Mouse (Mus musculus) layer of hippocampus, adult 18-20 months (tissue): ENCODE measurements around the gene Vmn1r33. TPM values are rescaled to one million over a fixed set of nuclear protein-coding genes. Genes with fewer than 3 reads are reported as not detected.
"Not testable (repeated sequence)": the region's sequence is repeated elsewhere in the genome, so short reads cannot be mapped to it uniquely, and the experiment has no call there.

Source experiments
- DNase-seq, 2 experiments: peaks; one replicate each; pipeline ENCODE4 v3.0.0; 2022; ENCODE audit warnings: low spot score in 2 of 2
- long read RNA-seq: library from polyadenylated mRNA; stranded (forward); transcript quantifications from one replicate; pipeline ENCODE4 v2.0.0, GENCODE M21; 2021
- total RNA-seq, 2 experiments: library from RNA; stranded (reverse); gene quantifications; 2 replicates each; pipeline ENCODE4 v1.2.3; 2021

Gene Vmn1r33
- not detected for total RNA-seq
- long read RNA-seq = 0 reads

GRCm38 (mm10) chr6:66618182-66618581 is at the start of gene Vmn1r33:
Gene Vmn1r33 (minus strand): TSS chr6:66618282.
- not testable (repeated sequence) for DNase-seq

GRCm38 (mm10) chr6:66643779-66644178 is 25.7 kb upstream of the Vmn1r33 start, which contains the start of gene Vmn1r34:
Gene Vmn1r34 (minus strand): TSS chr6:66643879.
- DNase-seq = no peak

GRCm38 (mm10) chr6:66595804-66596203 is 22.3 kb downstream of the Vmn1r33 start:
- no peak for DNase-seq

Other genes with a start within 250 kb of the Vmn1r33 start
- gene Mad2l1, start 82.9 kb downstream of the Vmn1r33 start, total RNA-seq = 1 to 10 TPM; 5.0 to 5.2 TPM
- not detected for gene Vmn1r32, start 58.2 kb downstream of the Vmn1r33 start, total RNA-seq
- gene Vmn1r34, start 25.6 kb upstream of the Vmn1r33 start, total RNA-seq = not detected
- not detected for gene Vmn1r35, start 67.6 kb upstream of the Vmn1r33 start, total RNA-seq
- gene Vmn1r36, start 100.9 kb upstream of the Vmn1r33 start, total RNA-seq = not detected
- not detected for gene Vmn1r37, start 111.1 kb upstream of the Vmn1r33 start, total RNA-seq
- gene Vmn1r38, start 164.3 kb upstream of the Vmn1r33 start, total RNA-seq = not detected
- not detected for gene Vmn1r39, start 192.3 kb upstream of the Vmn1r33 start, total RNA-seq